Mouse (Mus musculus) small intestine, adult 2 months (tissue): ENCODE results near the gene Ercc1.
A peak's percentile ranks its signal among the peaks of the same experiment; 100 is the strongest.

Source experiments
- CTCF ChIP-seq: fragments of 200-500 bp; IDR thresholded peaks from 2 replicates; pipeline ENCODE4 v1.5.1; 2012; ENCODE audit warnings: low read depth, mild to moderate bottlenecking, control low read depth, inconsistent platforms, low read length, moderate library complexity, mixed read lengths; ENCODE audit not compliant: insufficient replicate concordance, insufficient read length; ENCODE audit errors: extremely low read depth
- POLR2A ChIP-seq: fragments of 200-500 bp; IDR thresholded peaks from 2 replicates; pipeline ENCODE4 v1.6.1; 2012; ENCODE audit warnings: low read depth, mild to moderate bottlenecking, control low read depth, inconsistent platforms, low read length, moderate library complexity

DNA sequence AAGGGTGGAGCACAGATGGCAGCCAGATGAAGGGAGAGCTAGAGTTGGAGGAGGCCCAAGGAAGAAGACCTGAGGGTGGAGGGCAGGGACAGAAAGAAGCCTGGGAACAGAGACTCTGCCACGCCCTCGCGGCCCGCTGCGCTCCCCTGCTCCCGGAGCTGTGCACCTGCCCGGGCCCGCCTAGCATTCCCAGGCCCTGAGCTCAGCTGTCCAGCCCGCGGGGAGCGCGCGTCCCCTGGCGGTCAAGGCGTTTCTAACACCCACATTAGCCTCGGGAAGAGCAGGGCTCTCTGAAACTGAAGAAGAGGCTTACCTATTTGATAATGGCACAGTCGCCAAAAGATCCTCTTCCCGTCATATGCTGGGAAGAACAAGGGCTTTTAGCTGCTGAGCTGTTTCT is 19.3 kb downstream of the Ercc1 start:
- TF ChIP-seq CTCF (peak; percentile 85), POLR2A (no peak)
